Mouse (Mus musculus) frontal cortex, adult (tissue): ENCODE measurements around the gene Cdc27.
A peak's percentile ranks its signal among the peaks of the same experiment; 100 is the strongest.

Experiments
- ATAC-seq: cut with Nextera tagmentation; 2 replicates; pipeline ENCODE4 v1.9.2; 2017; ENCODE audit warnings: mild to moderate bottlenecking, moderate library complexity, mixed read lengths; ENCODE audit not compliant: low TSS enrichment

Cdc27 gene

GRCm38 (mm10) chr11:104479505-104479904 lies 70.9 kb downstream of the Cdc27 start:
- ATAC-seq = no peak

- peak; percentile 100 for ATAC-seq
Measured at GRCm38 (mm10) chr11:104469371-104469835, 81.0 kb downstream of the Cdc27 start.

- ATAC-seq = peak; percentile 15; the same call in 1 of the 2 replicates
Measured at GRCm38 (mm10) chr11:104468751-104469268, 81.6 kb downstream of the Cdc27 start, which contains the start of gene Kansl1. Kansl1 (minus strand) TSS chr11:104468861.

- no peak for ATAC-seq
Measured at GRCm38 (mm10) chr11:104467698-104468097, 82.7 kb downstream of the Cdc27 start.

GRCm38 (mm10) chr11:104461551-104461950 lies 88.9 kb downstream of the Cdc27 start:
- no peak for ATAC-seq

- ATAC-seq = no peak
Measured at GRCm38 (mm10) chr11:104459671-104460070, 90.7 kb downstream of the Cdc27 start.

GRCm38 (mm10) chr11:104458507-104458906 lies 91.9 kb downstream of the Cdc27 start:
- no peak for ATAC-seq
